Mouse (Mus musculus) left cerebral cortex, adult 11 months (tissue): ENCODE measurements at regions not wholly inside any gene's neighbourhood (a gene's known extent, or its start where the extent isn't known, plus 50 kb on each side); places are given as distances from the start of the nearest gene placed in this dataset.

Experiments used
- DNase-seq: peaks from one replicate; pipeline ENCODE4 v3.0.0; 2022; ENCODE audit warnings: low spot score

DNA sequence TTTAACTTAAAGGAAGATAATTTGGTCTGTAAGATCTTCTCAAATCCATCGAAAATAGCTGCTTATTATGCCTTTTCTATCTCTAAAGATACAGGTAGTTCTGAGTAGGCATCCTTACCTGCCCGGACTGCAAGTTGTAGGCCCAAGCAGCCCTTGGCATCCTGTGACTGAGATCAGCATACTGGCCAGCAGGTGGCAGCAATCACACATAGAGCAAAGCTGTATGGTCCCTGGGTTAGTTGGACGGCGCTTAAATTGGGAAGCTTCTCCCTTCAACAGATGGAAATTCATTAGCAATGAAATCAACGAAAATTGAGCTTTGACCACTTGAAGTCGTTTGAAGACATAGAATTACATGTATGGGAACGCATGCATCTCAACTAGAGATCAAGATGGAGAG, 61.0 kb downstream of the Ccng2 start:
- DNase-seq: peak; percentile 38

DNA sequence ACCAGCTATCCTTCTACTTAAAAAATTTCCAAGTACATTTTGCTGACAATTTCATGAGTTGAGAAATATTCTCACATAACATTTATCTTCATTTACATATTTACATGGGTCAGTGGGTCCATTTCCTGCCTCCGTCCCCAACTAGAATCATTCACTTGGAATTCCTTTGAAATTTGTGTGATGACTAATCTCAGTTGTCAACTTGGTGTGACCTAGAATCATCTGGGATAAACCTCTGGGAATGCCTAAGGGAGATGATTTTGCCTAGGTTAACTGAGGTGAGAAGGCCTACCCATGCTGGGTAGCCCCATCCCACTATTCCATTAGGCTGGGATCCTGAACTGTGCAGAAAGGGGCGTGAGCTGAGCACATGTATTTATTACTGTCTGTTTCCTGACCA, 63.8 kb downstream of the Ccng2 start:
- no peak for DNase-seq

DNA sequence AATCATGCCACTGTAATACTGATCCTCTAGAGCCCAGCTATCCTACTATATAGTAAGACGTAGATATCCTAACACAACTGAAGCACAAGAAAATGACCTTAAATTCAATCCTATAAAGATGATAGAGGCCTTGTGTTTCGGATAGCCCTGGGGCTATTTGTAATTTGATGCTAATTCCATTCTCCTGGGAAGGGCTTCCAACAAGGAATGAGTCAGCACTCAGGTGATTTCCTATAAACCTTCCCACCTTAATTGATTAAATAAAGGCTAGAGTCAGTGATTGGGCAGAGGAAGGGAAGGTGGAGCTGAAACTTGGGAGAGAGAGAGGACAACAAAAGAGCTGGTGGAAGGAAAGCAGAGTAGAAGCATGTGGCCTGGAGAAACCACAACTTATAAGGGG, 86.0 kb downstream of the Ccng2 start:
- DNase-seq: no peak
